Mouse (Mus musculus): ENCODE measurements around the gene Rasal1. TPM values are rescaled to one million over a fixed set of nuclear protein-coding genes. Genes with fewer than 3 reads are reported as not detected.
A peak's percentile ranks its signal among the peaks of the same experiment; 100 is the strongest.

Gene Rasal1
- polyA plus RNA-seq, 1 experiment from 2014 or later: 0.49 TPM

- ATAC-seq (ENCODE audit: insufficient number of reproducible peaks, low FRiP score, low TSS enrichment, low read depth): no peak
- no peak overlapping the region for H3K4me3 ChIP-seq
- H3K27ac ChIP-seq: no peak overlapping the region
- H3K9ac ChIP-seq: no peak overlapping the region
- 79% methylated on average over 3 of the region's 3 CpGs for WGBS
- H3K9me3 ChIP-seq: no peaks in the 10 kb centered on the region
- H3K4me2 ChIP-seq: no peak overlapping the region
- peaks cover 14% of the 10 kb centered on the region for H3K4me1 ChIP-seq
- peaks cover 34% of the 10 kb centered on the region for H3K27me3 ChIP-seq
- H3K36me3 ChIP-seq: no peaks in the 10 kb centered on the region
Measured at GRCm38 (mm10) chr5:120687484-120687851, 38.9 kb downstream of the Rasal1 start.

GRCm38 (mm10) chr5:120687897-120688296, 39.3 kb downstream of the Rasal1 start:
- ATAC-seq (ENCODE audit: insufficient number of reproducible peaks, low FRiP score, low TSS enrichment, low read depth): no peak
- H3K27ac ChIP-seq: no peak overlapping the region
- H3K9ac ChIP-seq: no peak overlapping the region
- no peaks in the 10 kb centered on the region for H3K9me3 ChIP-seq
- H3K4me3 ChIP-seq: no peak overlapping the region
- 92% methylated on average over 5 of the region's 5 CpGs for WGBS
- no peaks in the 10 kb centered on the region for H3K36me3 ChIP-seq
- H3K4me2 ChIP-seq: no peak overlapping the region
- peaks cover 10% of the 10 kb centered on the region; the same call in 1 of the 2 replicates for H3K4me1 ChIP-seq
- H3K27me3 ChIP-seq: peaks cover 34% of the 10 kb centered on the region

- Histone ChIP-seq H3K9me3 (no peaks in the 10 kb centered on the region), H3K27ac (no peak overlapping the region), H3K9ac (no peak overlapping the region), H3K36me3 (no peaks in the 10 kb centered on the region), H3K4me2 (no peak overlapping the region), H3K27me3 (peaks cover 34% of the 10 kb centered on the region), H3K4me3 (no peak overlapping the region), H3K4me1 (peaks cover 6% of the 10 kb centered on the region; the same call in 1 of the 2 replicates)
- no peak for ATAC-seq (ENCODE audit: insufficient number of reproducible peaks, low FRiP score, low TSS enrichment, low read depth)
- 22% methylated on average over 4 of the region's 4 CpGs for WGBS
Measured at GRCm38 (mm10) chr5:120688434-120688833, 39.8 kb downstream of the Rasal1 start.

GRCm38 (mm10) chr5:120690417-120690816, 41.8 kb downstream of the Rasal1 start:
- H3K9ac ChIP-seq: no peak overlapping the region
- H3K4me2 ChIP-seq: no peak overlapping the region
- H3K27ac ChIP-seq: no peak overlapping the region
- H3K9me3 ChIP-seq: no peaks in the 10 kb centered on the region
- WGBS: 56% methylated on average over 4 of the region's 4 CpGs
- ATAC-seq (ENCODE audit: insufficient number of reproducible peaks, low FRiP score, low TSS enrichment, low read depth): no peak
- peaks cover 41% of the 10 kb centered on the region for H3K27me3 ChIP-seq
- H3K36me3 ChIP-seq: 0 out of 2 replicates have a peak, but pooled peaks cover 3% of the 10 kb centered on the region
- peaks cover 14% of the 10 kb centered on the region for H3K4me1 ChIP-seq
- H3K4me3 ChIP-seq: no peak overlapping the region

- no peak for ATAC-seq (ENCODE audit: insufficient number of reproducible peaks, low FRiP score, low TSS enrichment, low read depth)
- Histone ChIP-seq H3K9me3 (no peaks in the 10 kb centered on the region), H3K4me1 (peaks cover 18% of the 10 kb centered on the region), H3K27ac (no peak overlapping the region), H3K4me3 (no peak overlapping the region), H3K27me3 (peaks cover 52% of the 10 kb centered on the region), H3K36me3 (0 out of 2 replicates have a peak, but pooled peaks cover 3% of the 10 kb centered on the region), H3K4me2 (no peak overlapping the region), H3K9ac (no peak overlapping the region)
- WGBS: 69% methylated on average over 19 of the region's 19 CpGs
Measured at GRCm38 (mm10) chr5:120692034-120692433, 43.4 kb downstream of the Rasal1 start.

- H3K4me2 ChIP-seq: peak overlapping the region; percentile 32; the same call in 1 of the 2 replicates
- H3K36me3 ChIP-seq: 0 out of 2 replicates have a peak, but pooled peaks cover 3% of the 10 kb centered on the region
- ATAC-seq (ENCODE audit: insufficient number of reproducible peaks, low FRiP score, low TSS enrichment, low read depth): no peak
- H3K27me3 ChIP-seq: peaks cover 63% of the 10 kb centered on the region
- H3K4me3 ChIP-seq: peak overlapping the region; percentile 19
- WGBS: 20% methylated on average over 38 of the region's 38 CpGs
- H3K27ac ChIP-seq: no peak overlapping the region
- no peaks in the 10 kb centered on the region for H3K9me3 ChIP-seq
- peaks cover 22% of the 10 kb centered on the region for H3K4me1 ChIP-seq
- H3K9ac ChIP-seq: no peak overlapping the region
Measured at GRCm38 (mm10) chr5:120693931-120694694, 45.5 kb downstream of the Rasal1 start.

- Histone ChIP-seq H3K9me3 (no peaks in the 10 kb centered on the region), H3K27ac (no peak overlapping the region), H3K4me1 (peaks cover 22% of the 10 kb centered on the region), H3K36me3 (0 out of 2 replicates have a peak, but pooled peaks cover 3% of the 10 kb centered on the region), H3K27me3 (peaks cover 67% of the 10 kb centered on the region), H3K9ac (no peak overlapping the region), H3K4me3 (peak overlapping the region; percentile 19), H3K4me2 (peak overlapping the region; percentile 32; the same call in 1 of the 2 replicates)
- 5% methylated on average over 41 of the region's 41 CpGs for WGBS
- ATAC-seq (ENCODE audit: insufficient number of reproducible peaks, low FRiP score, low TSS enrichment, low read depth): no peak
Measured at GRCm38 (mm10) chr5:120694695-120695074, 46.1 kb downstream of the Rasal1 start.

GRCm38 (mm10) chr5:120696057-120696743, 47.6 kb downstream of the Rasal1 start:
- ATAC-seq (ENCODE audit: insufficient number of reproducible peaks, low FRiP score, low TSS enrichment, low read depth): no peak

GRCm38 (mm10) chr5:120696865-120697264, 48.3 kb downstream of the Rasal1 start:
- H3K4me2 ChIP-seq: no peak overlapping the region
- WGBS: 62% methylated on average over 4 of the region's 4 CpGs
- no peak overlapping the region for H3K9ac ChIP-seq
- 0 out of 2 replicates have a peak, but pooled peaks cover 3% of the 10 kb centered on the region for H3K36me3 ChIP-seq
- peaks cover 16% of the 10 kb centered on the region for H3K4me1 ChIP-seq
- H3K27me3 ChIP-seq: peaks cover 81% of the 10 kb centered on the region
- H3K9me3 ChIP-seq: no peaks in the 10 kb centered on the region
- H3K4me3 ChIP-seq: no peak overlapping the region
- H3K27ac ChIP-seq: no peak overlapping the region
- no peak for ATAC-seq (ENCODE audit: insufficient number of reproducible peaks, low FRiP score, low TSS enrichment, low read depth)

More at GRCm38 (mm10) chr5:120696057-120696743, 47.6 kb downstream of the Rasal1 start:
- no peak overlapping the region for H3K4me3 ChIP-seq
- peaks cover 82% of the 10 kb centered on the region for H3K27me3 ChIP-seq
- H3K4me1 ChIP-seq: peaks cover 16% of the 10 kb centered on the region
- 71% methylated on average over 16 of the region's 16 CpGs for WGBS
- H3K27ac ChIP-seq: no peak overlapping the region
- H3K4me2 ChIP-seq: no peak overlapping the region
- H3K9me3 ChIP-seq: no peaks in the 10 kb centered on the region
- no peak overlapping the region for H3K9ac ChIP-seq
- 0 out of 2 replicates have a peak, but pooled peaks cover 3% of the 10 kb centered on the region for H3K36me3 ChIP-seq

GRCm38 (mm10) chr5:120698181-120698580, 49.6 kb downstream of the Rasal1 start:
- H3K36me3 ChIP-seq: 0 out of 2 replicates have a peak, but pooled peaks cover 3% of the 10 kb centered on the region
- ATAC-seq (ENCODE audit: insufficient number of reproducible peaks, low FRiP score, low TSS enrichment, low read depth): no peak
- 55% methylated on average over 3 of the region's 3 CpGs for WGBS
- no peak overlapping the region for H3K9ac ChIP-seq
- H3K27ac ChIP-seq: no peak overlapping the region
- H3K4me2 ChIP-seq: no peak overlapping the region
- H3K4me1 ChIP-seq: peaks cover 16% of the 10 kb centered on the region
- no peak overlapping the region for H3K4me3 ChIP-seq
- peaks cover 72% of the 10 kb centered on the region for H3K27me3 ChIP-seq
- no peaks in the 10 kb centered on the region for H3K9me3 ChIP-seq

- Histone ChIP-seq H3K4me3 (no peak overlapping the region), H3K36me3 (0 out of 2 replicates have a peak, but pooled peaks cover 2% of the 10 kb centered on the region), H3K27ac (no peak overlapping the region), H3K9me3 (no peaks in the 10 kb centered on the region), H3K4me1 (peaks cover 16% of the 10 kb centered on the region), H3K9ac (no peak overlapping the region), H3K4me2 (no peak overlapping the region), H3K27me3 (peaks cover 72% of the 10 kb centered on the region)
- WGBS: 30% methylated on average over 16 of the region's 16 CpGs
- no peak for ATAC-seq (ENCODE audit: insufficient number of reproducible peaks, low FRiP score, low TSS enrichment, low read depth)
Measured at GRCm38 (mm10) chr5:120698801-120699391, 50.3 kb downstream of the Rasal1 start.

All from limb, embryonic 15.5 days (tissue).